Mouse (Mus musculus) heart, postnatal 4 days (tissue): ENCODE results near the gene Slfn8. TPM values are rescaled to one million over a fixed set of nuclear protein-coding genes. Genes with fewer than 3 reads are reported as not detected.
"Not testable (repeated sequence)": the region's sequence is repeated elsewhere in the genome, so short reads cannot be mapped to it uniquely, and the experiment has no call there.

Experiments used
- DNase-seq: peaks from one replicate; pipeline ENCODE4 v3.0.0; 2021
- microRNA-seq, 2 experiments: library from miRNA; unstranded; fragments of <30 nt; microRNA quantifications; one replicate each; pipeline ENCODE4 v1.2.0; 2021 to 2022
- total RNA-seq, 2 experiments: library from RNA; stranded (reverse); gene quantifications; 2 replicates each; pipeline ENCODE4 v1.2.3; 2021

Gene Slfn8
- total RNA-seq, 2 experiments from 2014 or later = 0.43 TPM

DNA sequence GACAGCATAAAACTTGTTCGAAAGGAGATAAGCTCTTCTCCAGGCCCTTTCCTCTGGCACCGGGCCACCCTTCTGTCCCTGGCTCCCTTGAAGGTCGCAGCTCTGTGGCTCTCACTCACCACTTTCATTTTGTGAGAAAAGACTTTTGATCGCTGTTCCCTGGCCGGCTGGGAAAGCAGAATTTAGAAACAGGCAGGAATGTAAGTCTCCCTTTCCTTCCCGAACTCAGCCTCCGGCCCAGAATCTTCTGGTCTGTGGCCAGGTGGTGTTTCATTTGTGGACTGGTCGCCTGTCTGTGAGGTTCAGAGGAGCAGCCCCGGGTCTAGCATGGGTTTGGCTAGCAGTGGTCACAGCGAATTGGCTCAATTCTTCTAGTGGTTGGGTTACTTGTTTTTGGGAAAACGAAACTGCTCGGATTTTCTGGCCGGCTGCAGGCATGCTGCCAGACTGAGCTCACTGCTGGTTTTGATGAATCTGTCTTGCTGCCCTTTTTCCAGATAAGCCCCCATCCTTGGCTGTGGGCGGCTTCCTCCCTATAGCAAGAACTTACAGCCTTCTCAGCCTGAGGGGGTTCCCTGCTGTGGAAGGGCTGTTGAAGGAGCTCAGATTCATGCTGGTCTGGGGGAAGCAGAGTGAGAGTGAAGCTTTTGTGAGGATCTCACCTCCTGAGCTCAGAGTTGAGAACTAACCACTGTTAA lies 29.0 kb downstream of the Slfn8 start, which contains the start of gene Slfn9:
TSS of gene Slfn9 (minus strand) at position 362 of the 698 bp plus-strand sequence.
- DNase-seq = peak; percentile 73

DNA sequence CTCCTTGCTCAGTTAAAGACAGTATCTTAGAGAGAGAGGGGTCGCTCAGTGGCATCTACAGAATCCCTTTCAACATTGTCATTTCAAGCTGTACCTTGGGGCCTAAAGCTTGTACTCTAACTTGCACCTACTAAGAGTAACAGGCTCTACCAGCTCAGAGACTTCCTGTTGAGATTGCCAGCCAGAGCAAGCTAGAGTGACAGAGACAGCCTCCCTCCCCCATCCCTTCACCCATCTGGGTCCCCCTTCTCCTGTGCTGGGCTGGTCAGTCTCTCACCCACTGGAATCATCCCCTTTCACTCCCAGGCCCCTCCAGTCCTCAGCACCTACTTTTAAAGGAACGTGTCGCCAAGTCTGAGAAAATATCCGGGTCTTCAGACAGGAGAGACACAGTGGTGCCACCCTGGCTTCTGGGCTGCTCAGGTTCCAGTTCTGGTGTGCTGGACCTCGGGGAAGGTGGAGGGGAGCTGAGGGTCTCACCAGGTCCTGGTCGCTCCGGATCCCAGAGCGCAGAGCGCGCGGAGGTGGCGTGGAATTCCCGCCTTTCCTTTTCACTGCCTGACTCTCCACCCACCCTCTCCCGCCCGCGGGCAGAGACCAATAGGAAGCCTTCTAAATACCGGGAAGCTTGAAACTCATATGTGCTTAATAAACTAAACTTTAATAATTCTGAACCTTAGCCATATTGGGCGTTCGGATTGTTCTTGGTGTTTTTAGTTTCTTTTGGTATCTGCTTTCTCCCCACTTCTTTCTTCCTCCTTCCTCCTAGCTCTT lies 29.8 kb downstream of the Slfn8 start:
- peak; percentile 63 for DNase-seq

DNA sequence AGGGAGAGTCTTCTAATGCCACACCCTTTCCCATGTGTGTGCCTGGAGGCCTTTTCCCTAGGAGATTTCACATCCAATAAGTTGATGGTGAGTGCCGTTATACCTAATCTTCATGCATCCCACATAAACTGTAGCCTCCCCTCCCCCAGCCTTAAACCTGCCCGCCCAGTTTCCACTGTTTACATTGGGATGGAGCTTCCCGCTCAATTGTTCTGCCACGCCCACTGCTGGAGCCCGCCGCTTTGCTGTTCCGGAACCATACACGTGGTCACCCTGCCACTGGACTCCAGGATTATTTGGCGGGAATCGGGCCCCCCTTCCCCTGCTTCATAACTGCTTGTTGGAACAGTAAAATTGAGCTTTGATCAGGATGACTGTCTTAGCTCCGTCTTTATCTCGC lies 31.3 kb downstream of the Slfn8 start:
- peak; percentile 25 for DNase-seq

DNA sequence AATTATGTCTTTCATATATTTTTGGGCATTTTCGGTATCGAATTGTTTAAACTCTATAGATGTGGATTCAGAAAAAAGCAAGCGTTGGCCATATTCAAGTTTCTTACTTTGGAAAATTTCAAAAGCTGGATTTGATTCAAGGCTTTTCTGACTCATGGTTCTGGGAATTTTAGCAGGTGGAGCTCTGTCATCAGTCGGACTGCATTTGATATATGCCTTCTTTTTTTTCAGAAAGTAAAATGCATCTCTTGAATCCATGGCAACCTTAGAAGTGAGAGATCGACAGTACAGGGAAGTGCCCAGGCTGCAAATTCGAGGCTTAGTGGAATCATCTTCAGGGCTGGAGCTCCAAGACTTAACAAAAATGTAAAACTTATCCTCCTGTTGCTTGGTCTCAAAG lies 33.0 kb downstream of the Slfn8 start:
- no peak for DNase-seq

DNA sequence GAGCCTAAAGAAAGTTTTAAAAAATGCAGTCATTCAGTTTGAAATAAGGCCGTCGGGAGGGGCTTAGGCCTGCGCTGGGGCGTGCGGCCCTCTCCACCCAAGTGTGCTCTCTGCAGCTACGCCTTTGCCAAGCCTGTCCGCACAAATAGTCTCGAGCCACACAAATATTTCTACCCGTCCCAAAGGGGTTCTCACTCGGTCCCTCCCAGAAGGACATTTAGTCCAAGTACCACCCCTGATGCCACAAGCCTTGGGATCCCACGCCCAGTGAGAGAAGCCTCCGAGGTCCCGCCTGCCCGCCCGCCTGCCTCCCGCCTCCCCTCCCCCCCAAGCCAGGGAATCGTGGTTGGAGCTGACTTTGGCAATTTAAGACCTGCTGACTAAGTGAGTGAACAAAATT lies 37.4 kb downstream of the Slfn8 start:
- DNase-seq = no peak

DNA sequence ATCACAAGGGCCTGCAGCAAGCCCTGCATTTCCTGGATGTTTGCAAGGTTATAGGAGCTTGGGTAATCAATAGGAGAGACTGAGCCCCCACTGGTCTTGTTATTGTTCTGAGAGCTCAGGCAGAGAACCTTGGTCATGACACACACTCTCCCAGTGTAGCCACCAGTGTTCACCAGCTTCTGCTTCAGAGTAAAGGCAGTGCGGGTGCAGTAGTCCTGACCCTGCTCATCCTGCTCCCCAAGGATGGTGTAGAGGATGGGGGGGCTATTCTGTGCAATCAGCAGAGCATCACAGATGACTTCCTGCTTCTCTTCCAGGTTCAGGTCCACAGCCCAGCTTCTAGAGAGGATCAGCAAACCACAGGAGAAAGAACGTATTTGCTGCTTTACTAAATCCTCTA lies 38.2 kb downstream of the Slfn8 start:
- DNase-seq = not testable (repeated sequence)

DNA sequence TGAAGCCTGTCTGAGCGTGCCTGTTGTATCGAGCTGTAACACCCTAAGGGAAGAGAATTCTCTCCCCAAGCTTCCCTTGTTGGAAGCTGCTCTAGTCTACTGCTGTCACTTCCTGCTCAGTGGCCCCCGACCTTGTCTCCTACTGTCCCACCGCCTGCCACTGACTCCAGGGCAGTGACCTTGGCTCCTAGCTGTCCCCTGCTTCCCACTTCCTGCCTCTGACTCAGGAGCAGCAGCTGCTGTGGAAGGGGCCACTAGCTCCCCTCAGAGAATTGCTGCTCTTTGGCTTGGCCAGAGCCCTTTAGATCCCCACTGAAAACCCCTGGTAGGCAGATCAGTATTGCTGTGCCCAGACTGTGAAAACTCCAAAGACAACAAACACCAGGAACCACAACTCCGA lies 46.7 kb downstream of the Slfn8 start:
- no peak for DNase-seq

DNA sequence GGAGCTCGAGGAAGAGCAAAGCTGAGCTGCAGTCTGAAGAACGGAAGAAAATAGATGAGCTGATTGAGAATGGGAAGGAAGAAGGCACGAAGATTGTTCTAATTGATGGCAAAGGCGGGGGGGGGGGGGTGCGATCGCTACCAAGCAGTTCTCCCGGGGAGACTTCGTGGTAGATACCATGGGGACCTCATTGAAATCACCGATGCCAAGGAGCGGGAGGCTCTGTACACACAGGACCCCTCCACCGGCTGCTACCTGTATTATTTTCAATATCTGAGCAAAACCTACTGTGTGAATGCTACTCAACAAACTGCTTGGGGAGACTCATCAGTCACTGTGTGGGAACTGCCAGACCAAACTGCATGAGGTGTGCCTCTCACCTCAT lies 49.0 kb downstream of the Slfn8 start:
- no peak for DNase-seq

DNA sequence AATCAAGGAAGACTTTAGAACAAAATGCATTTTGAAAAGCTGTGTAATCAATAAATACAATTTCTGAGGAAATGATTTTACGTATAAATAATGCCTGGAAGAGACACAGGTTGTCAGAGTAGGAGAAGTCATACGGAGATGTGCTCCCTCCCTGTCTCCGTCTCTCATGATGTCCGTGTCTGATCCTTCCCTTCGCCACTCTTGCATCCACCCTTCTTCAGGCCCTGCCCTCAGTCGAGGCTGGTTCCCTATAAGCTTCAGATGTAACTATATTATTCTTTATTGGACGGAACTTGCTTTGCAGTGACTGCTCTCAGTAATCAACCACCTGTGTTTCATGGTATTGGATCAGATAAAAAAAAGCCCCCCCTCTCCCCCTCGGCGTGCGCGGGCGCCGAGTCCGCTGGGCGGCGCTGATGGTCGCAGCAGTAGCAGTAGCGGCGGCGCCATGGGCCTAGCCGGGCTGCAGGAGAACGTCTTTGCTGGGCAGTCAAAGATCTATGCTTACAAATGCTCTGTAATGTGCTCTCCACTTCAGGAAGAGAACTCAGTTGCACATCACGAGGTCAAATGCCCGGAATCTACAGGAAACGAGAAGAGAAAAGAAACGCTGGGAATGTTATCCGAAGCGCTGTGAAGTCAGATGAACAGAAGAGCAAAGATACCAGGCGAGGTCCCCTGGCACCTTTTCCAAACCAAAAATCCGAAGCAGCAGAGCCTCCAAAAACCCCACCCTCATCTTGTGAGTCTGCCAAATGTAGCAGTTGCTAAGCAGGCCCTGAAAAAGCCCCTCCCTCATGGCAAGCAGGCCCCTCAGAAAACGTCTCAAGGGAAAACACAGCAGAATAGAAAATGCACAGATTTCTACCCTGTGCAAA lies 49.7 kb downstream of the Slfn8 start:
- DNase-seq = peak; percentile 61

DNA sequence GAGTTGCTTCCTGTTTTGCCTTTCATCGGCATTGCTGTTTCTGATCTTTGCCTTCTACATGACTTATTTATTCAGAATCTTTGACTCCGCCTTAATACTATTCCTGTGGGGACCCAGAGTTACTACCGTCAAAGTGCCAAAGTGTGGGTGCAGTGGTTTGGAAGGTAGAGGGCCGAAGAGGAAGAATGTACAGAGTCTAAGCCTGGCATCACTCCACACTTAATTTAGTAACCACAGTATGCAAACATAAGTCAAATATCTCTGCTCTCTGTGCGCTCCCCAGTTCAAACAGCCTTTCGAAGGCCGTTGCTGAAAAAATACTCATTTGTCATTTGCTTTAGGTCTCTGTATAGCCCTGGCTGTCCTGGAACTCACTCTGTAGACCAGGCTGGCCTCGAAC lies 58.4 kb downstream of the Slfn8 start:
- no peak for DNase-seq

DNA sequence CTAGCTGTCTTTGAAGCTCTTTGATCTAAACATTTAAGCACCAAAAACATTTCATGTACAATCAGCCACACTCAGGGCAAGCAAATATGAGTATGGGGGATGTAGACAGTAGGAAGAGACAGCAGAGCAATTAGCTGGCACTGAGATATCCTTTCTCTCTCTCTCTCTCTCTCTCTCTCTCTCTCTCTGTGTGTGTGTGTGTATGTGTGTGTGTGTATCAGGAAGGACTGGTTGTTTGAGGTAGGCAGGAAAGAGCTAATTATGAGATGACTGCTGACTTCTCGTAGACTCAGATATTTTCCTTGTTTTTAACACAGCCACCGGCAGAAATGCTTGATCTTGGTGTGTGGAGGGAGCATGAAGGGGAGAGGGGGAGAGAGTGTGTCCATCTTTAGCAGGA lies 58.9 kb downstream of the Slfn8 start:
- DNase-seq = no peak

DNA sequence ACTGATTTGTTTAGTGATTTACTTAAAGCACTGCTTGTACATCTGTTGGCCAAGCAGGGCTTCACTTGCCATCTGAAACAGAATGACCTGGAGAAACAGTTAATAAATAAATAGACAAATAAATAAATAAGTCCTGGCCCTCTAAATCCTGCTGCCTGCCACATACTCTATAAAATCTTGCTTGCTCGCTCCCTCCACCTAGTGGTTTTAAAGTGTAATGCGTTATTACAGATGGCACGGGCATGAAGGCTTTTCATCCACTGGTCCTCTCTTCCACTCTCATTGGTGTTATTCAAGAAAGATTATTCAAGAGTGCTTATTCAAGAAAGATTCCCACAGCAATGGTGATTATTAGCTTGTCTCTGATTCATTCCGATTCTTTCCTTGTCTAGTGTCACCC lies 61.0 kb downstream of the Slfn8 start:
- peak; percentile 57 for DNase-seq

DNA sequence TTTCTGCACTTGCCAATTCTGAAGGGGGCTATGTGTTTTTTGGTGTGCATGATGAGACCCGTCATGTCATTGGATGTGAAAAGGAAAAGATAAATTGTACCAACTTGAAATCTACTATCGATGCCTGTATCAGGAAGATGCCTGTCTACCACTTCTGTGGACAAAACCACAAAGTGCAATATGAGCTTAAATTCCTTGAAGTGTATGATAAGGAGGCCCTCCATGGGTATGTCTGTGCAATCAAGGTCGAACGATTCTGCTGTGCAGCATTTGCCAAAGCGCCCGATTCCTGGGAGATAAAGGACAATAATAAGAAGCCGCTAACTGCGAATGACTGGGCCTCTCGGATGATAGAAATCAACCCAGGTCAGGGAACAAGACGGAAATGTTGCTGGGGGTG lies 63.7 kb downstream of the Slfn8 start:
- DNase-seq = no peak

DNA sequence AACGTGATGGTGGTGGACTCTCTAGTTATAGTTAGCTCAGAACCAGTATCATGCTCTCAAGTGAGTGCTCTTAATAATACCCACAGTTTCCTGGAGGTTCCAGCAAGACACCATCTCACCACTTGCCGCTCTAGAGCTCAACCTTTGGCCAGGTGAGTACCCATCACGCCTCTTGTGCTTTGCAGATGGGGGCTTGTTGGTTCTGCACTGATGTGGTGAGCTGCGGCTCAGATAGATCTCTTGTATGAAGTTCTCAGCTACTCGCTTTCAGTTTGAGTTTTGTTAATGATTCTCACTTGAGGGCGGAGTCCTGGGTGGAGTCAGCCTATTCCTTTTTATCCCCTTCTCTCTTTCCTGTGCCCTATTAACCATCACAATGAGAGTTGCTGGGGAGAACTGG lies 66.0 kb downstream of the Slfn8 start:
- no peak for DNase-seq

DNA sequence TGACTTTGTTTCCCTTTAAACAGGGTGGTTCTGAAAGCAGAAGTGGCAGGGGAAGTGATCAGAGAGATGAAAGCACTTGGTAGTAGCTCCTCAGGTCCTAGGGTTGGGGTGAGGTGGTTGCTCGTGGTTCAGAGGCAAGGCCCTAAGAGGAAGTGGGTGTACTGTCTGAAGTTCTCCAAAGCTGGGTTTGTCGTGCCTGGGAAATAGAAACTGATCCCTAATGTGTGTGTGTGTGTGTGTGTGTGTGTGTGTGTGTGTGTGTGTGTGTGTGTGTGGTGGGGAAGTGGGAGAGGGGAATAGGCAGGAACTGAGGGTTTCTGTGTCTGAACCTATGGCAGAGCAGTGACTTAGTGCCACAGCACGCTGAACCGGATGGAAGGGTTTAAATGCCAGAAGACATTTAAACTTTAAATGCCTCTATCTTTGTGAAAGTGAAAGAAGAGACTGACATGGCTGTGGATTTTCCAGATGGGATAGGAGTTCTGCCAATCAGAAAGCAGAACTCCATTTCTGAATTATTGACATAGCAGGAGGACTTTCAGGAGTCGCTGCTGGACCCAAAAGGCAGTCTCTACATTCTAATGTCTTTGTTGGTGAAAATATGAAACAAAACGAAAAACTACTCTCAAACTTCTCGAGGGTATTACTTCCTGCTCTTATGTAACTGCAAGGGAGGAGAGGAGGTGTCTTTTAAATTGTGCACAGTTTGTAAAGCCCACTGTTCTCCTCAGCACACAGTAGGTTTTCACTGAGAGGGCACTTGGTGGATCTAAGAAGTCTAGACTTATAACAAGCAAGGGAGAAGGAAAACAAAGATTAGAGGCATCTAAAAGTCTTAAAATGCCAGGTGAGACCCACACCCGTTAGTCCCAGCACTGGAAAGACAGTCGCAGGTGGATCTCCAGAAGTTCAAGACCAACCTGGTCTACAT lies 67.7 kb downstream of the Slfn8 start:
- no peak for DNase-seq

Small RNA genes lying within 50 kb of the gene (microRNA-seq; reads per million reads assigned to microRNA genes)
- 0 reads per million in 2 experiments for gene Gm27598
- gene Mir7679 = 0 reads per million in 2 experiments

Other genes starting within 250 kb of the Slfn8 start
- 10 to 100 TPM; 24.6 to 25.8 TPM for gene Lig3, start 239.7 kb downstream of the Slfn8 start, total RNA-seq
- 1 to 10 TPM; 3.6 to 4.4 TPM for gene Rffl, start 149.6 kb downstream of the Slfn8 start, total RNA-seq
- 10 to 100 TPM; 10.2 to 11.0 TPM for gene Rad51d, start 130.2 kb downstream of the Slfn8 start, total RNA-seq
- under 1 TPM; 0.12 to 0.16 TPM for gene Fndc8, start 128.7 kb downstream of the Slfn8 start, total RNA-seq
- gene Nle1, start 112.4 kb downstream of the Slfn8 start, total RNA-seq = 10 to 100 TPM; 17.4 to 20.1 TPM
- gene Unc45b, start 110.3 kb downstream of the Slfn8 start, total RNA-seq = 100 to 1,000 TPM; 177 to 187 TPM
- 10 to 100 TPM; 33.8 to 38.0 TPM for gene Slfn5, start 69.5 kb downstream of the Slfn8 start, total RNA-seq
- gene Slfn9, start 29.0 kb downstream of the Slfn8 start, total RNA-seq = 10 to 100 TPM; 14.2 to 14.7 TPM
- gene Slfn2, start 44.3 kb upstream of the Slfn8 start, total RNA-seq = 1 to 10 TPM; 1.7 to 1.8 TPM
- under 1 TPM in 1 of 2 experiments, not detected in 1; 0.14 TPM for gene Slfn1, start 96.0 kb upstream of the Slfn8 start, total RNA-seq
- under 1 TPM; 0.09 to 0.14 TPM for gene Slfn4, start 154.4 kb upstream of the Slfn8 start, total RNA-seq
- 1 to 10 TPM; 3.4 to 5.2 TPM for gene Slfn3, start 170.5 kb upstream of the Slfn8 start, total RNA-seq